Mouse (Mus musculus): ENCODE measurements around the gene Rnf185.

Rnf185 gene

GRCm38 (mm10) chr11:3452167-3452639, at the start of gene Rnf185:
Gene Rnf185, minus strand, starts transcription at chr11:3452363.
- DNase-seq (ENCODE audit: low read depth, low spot score): peak; percentile 89

- DNase-seq (ENCODE audit: low read depth, low spot score): no peak
Measured at GRCm38 (mm10) chr11:3497296-3497695, 45.1 kb upstream of the Rnf185 start.

DNA sequence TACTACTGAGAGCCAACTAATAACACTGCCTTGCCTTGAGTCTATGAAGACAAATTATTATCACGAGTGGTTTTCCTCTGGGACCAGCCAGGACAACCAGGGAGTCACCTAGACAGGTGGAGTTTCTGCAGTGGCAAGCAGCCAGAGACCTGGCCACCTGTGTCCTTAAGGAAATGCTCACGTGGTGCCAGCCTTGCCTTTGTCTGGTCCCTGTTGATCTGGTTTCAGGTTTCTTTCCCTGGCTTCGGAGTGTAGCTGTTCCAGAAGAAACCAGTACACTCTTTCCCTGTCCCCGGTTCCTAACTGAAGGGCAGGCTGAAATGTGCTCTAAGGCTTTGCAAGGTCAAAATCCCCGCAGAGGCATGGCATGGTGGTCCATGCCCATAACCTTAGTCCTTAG, 44.6 kb upstream of the Rnf185 start:
- DNase-seq (ENCODE audit: low read depth, low spot score): no peak

- DNase-seq (ENCODE audit: low read depth, low spot score): no peak
Measured at GRCm38 (mm10) chr11:3495496-3495895, 43.3 kb upstream of the Rnf185 start.

- DNase-seq (ENCODE audit: low read depth, low spot score): no peak
Measured at GRCm38 (mm10) chr11:3494857-3495256, 42.7 kb upstream of the Rnf185 start.

DNA sequence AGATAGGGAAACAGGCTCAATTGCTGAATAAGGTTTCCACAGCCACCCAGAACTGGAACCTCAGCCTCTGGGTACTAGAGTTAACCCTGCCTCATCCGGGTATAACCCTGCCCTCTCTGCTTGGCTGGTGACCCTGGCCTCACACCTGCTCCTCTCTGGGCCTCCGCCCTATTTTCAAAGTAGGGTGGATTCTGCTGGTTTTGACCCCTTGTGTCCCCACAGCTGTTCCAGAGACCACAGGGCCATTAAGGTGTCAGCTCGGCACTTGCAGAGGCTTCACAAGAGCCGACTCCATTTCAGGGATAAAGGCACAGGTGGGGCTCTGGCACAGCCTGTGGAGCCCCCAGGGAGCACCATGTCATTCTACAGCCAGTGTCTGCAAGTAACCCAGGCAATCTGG, 40.6 kb upstream of the Rnf185 start:
- DNase-seq (ENCODE audit: low read depth, low spot score): no peak

GRCm38 (mm10) chr11:3489036-3489435, 36.9 kb upstream of the Rnf185 start:
- DNase-seq (ENCODE audit: low read depth, low spot score): no peak

- DNase-seq (ENCODE audit: low read depth, low spot score): no peak
Measured at GRCm38 (mm10) chr11:3487952-3488570, 35.9 kb upstream of the Rnf185 start, which contains the start of gene Pla2g3. Gene Pla2g3, plus strand, starts transcription at chr11:3488284.

DNA sequence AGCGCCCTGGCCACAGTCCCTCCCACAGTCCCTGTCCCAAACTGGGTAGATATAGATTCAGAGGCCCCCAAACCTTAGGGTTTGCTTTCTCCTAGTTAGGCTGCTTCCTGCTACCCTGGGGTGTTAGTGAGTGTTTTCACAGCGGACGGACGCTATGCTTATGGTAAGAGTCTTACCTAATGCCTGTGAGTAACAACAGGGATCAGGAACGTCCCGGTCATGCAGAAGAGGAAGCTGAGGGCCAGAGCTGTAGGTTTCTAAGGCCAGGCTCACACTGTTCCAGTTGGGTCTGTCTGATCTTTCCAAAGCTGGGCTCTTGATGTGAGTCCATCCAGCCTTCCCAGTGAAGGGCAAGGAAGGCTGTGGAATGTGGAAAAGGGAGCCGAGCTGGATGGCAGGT, 34.2 kb upstream of the Rnf185 start:
- no peak for DNase-seq (ENCODE audit: low read depth, low spot score)

DNA sequence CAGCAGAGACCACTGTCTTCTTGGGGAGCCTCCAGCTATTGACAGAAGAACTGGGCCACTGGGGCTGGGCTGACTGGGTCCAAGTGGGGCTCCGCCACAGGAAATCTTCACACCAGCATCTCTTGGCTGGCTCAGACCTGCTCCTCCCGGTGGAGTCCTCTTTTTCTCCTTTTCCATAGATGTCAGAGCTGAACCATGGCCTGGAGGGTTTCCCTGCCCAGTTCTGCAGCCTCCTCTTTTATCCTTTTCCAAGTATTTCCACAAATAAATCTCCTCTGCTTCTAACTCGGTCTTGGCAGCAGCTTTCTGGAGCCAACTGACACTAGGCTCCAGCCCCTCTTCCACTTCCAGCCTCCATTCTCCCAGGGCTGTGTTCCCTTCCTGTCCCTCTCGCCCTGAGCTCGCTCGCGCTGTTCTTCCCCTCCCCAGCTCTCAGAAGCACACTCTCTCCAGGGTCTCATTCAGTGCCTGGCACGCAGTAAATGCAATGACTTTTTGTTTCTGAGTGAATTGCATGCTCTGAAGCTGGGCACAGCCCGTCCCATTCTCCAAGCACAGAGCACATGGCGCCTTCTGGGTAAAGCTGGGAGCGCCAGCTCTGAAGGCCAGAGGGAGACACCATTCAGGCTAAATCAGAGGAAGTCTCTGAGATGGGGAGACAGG, 31.9 kb upstream of the Rnf185 start:
- no peak for DNase-seq (ENCODE audit: low read depth, low spot score)

DNA sequence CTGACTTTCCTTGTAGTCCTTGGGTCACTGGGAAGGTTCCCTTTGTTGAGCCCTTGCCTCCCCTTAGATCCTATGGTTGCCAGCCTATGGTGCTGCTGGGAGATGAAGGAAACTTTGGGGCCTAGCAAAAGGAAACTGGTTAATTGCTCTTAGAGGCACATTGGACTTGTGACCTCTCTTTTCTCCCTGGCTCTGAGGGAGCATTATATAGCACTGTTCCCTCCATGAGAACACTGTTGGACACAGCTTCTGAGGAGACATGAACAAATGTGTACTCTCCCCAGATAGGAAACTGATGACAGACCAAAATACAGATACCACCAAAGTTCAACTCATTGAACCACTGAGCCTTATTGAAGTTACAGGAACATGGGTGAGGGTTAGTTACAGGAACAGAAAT, 23.3 kb upstream of the Rnf185 start:
- DNase-seq (ENCODE audit: low read depth, low spot score): no peak

- no peak for DNase-seq (ENCODE audit: low read depth, low spot score)
Measured at GRCm38 (mm10) chr11:3474480-3475115, 22.4 kb upstream of the Rnf185 start.

- no peak for DNase-seq (ENCODE audit: low read depth, low spot score)
Measured at GRCm38 (mm10) chr11:3472484-3472883, 20.3 kb upstream of the Rnf185 start.

DNA sequence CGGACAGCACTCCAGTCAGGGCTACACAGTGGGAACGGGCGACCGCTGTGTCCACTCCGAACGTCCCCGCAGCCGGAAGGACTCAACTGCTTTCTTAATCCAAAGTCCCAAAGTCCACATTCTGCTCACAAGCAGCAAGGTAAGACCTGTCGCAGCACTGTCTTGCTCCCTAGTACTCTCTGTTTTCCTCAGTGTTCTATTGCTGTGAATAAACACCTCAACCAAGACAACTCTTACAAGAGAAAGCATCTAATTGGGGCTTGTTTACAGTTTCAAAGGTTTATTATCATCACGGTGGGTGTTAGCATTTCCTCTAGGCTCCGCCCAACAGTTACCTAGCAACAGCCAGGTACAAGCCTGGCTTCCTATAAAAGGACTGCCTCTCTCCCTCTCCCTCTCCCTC, 19.3 kb upstream of the Rnf185 start:
- DNase-seq (ENCODE audit: low read depth, low spot score): no peak

DNA sequence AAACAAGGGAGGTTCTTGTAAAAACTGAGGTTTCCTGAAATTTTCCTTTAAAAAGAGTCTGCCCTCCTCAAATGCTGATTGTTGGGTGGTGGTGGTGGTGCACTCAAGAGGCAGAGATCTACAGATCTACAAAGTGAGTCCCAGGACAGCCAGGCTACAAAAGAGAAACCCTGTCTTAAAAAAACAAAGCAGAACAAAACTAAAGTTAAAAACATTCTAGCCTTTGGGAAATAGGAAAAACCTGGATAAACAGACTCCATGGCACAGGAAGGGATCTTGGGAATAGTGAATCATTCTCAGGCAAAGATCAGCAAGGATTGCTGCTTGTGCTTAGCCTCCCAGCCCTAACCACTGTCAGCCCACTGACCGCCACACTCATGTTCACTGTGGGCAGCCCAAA, 10.7 kb upstream of the Rnf185 start:
- DNase-seq (ENCODE audit: low read depth, low spot score): no peak

DNA sequence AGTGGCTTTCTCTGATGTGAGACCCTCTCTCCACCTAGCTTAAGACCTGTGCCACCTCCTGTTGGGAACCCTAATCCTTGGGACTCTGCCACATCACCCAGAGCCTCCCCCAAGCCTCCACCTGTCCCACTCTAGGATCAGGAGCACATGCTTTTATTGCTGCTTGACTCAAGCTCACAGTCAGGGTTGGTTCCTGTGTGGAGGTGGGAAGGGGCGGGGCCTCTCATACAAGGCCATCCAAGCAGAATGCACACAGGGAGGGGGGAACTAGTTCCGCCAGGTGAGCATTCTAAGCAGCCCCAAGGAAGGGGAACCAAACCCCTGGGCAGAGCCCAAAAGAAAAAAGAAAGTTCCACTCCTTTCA, 6.9 kb upstream of the Rnf185 start:
- no peak for DNase-seq (ENCODE audit: low read depth, low spot score)

GRCm38 (mm10) chr11:3458428-3459104, 6.4 kb upstream of the Rnf185 start:
- no peak for DNase-seq (ENCODE audit: low read depth, low spot score)

DNA sequence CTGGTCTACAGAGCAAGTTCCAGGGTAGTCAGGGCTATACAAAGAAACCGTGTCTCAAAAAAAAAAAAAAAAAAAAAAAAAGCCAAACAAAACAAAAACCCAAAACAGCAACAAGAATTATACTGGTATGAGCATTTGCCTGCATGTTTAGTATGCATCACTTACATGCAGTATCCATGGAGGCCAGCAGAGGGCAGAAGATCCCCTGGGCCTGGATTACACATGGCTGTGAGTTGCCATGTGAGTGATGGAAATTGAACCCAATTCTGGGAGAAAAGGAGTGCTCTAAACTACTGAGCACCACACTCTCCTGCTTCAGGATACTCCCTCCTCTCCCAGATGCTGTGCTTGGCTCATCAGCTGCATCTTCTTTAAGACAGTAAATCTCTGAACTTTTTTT, 4.2 kb upstream of the Rnf185 start:
- no peak for DNase-seq (ENCODE audit: low read depth, low spot score)

GRCm38 (mm10) chr11:3454506-3454905, 2.3 kb upstream of the Rnf185 start:
- DNase-seq (ENCODE audit: low read depth, low spot score): no peak

DNA sequence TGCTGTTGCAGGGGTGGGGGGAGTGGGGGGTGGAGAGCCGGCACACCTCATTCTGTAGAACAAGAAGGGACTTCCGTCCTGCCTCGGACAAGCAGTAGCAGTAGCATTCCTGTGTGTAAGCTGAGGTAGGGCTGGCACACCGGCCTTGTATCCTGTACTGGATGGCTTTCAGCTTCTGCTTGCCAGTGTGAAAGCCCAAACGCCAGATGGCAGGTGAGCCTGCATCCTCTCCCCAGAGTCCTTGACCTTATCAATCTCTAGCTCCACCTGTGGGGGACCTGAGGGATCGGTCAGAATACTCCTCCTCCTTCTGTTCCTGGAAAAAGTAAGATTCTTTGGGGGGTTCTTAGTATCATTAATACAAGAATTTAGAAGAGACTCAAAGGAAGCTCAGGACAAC, 1.3 kb upstream of the Rnf185 start:
- DNase-seq (ENCODE audit: low read depth, low spot score): no peak

DNA sequence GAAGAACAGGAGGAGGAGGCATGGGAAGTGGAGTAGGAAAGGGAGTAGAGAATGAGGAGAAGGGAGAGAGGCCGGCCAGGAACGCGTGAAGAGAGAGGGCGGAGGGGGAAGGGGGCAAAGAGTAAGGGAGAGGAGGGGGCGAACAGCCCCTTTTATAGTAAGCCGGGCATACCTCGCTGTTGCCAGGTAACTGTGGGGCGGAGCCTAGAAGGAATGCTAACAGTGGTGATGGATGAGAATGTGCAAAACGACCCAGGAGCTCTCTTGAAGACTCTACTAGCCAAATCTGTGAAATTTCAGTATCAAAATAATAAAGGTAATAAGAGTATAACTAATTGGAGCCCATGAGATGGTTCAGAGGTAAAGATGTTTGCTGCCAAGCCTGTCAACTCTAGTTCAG, 606 bp upstream of the Rnf185 start:
- no peak for DNase-seq (ENCODE audit: low read depth, low spot score)

GRCm38 (mm10) chr11:3451701-3452163, 431 bp downstream of the Rnf185 start:
- DNase-seq (ENCODE audit: low read depth, low spot score): no peak
